Mouse (Mus musculus): Measurements from ENCODE around the gene N4bp2l2. TPM values are rescaled to one million over a fixed set of nuclear protein-coding genes. Genes with fewer than 3 reads are reported as not detected.

Gene N4bp2l2
- total RNA-seq, 2 experiments from 2014 or later: 53.7 to 54.1 TPM

GRCm38 (mm10) chr5:150570496-150571219 lies 95.3 kb downstream of the N4bp2l2 start:
- no peak for DNase-seq (ENCODE audit: low spot score in 2 of 2)

- DNase-seq (ENCODE audit: low spot score in 2 of 2): no peak
These were observed 99.0 kb downstream of the N4bp2l2 start for GRCm38 (mm10) chr5:150566971-150567370.

GRCm38 (mm10) chr5:150566226-150566625 lies 99.8 kb downstream of the N4bp2l2 start:
- DNase-seq (ENCODE audit: low spot score in 2 of 2): no peak

GRCm38 (mm10) chr5:150564426-150564825 lies 101.6 kb downstream of the N4bp2l2 start:
- DNase-seq (ENCODE audit: low spot score in 2 of 2): no peak

- DNase-seq (ENCODE audit: low spot score in 2 of 2): no peak
These were observed 104.2 kb downstream of the N4bp2l2 start for GRCm38 (mm10) chr5:150561783-150562182.

- no peak for DNase-seq (ENCODE audit: low spot score in 2 of 2)
These were observed 104.6 kb downstream of the N4bp2l2 start for GRCm38 (mm10) chr5:150561376-150561775.

GRCm38 (mm10) chr5:150560851-150561250 lies 105.1 kb downstream of the N4bp2l2 start:
- DNase-seq (ENCODE audit: low spot score in 2 of 2): no peak

- no peak for DNase-seq (ENCODE audit: low spot score in 2 of 2)
These were observed 106.4 kb downstream of the N4bp2l2 start for GRCm38 (mm10) chr5:150559519-150560103.

Other genes with a start within 250 kb of the N4bp2l2 start
- not detected for gene Zar1l, start 148.0 kb downstream of the N4bp2l2 start, total RNA-seq (2021)
- gene Brca2, start 143.6 kb downstream of the N4bp2l2 start, total RNA-seq (2021): 10 to 100 TPM; 13.8 to 14.4 TPM
- gene N4bp2l1, start 69.0 kb downstream of the N4bp2l2 start, total RNA-seq (2021): 1 to 10 TPM; 3.5 to 3.9 TPM
- gene Pds5b, start 7.6 kb upstream of the N4bp2l2 start, total RNA-seq (2021): 10 to 100 TPM; 39.9 to 44.8 TPM